Mouse (Mus musculus) erythroblast, embryonic 14.5 days (primary cell): Measurements from ENCODE around the gene Akr1b3.

Experiments
- GATA1 ChIP-seq: IDR thresholded peaks from 2 replicates; pipeline ENCODE4 v1.6.1; 2012; ENCODE audit warnings: low read length, inconsistent platforms, mixed read lengths
- TAL1 ChIP-seq: IDR thresholded peaks from 3 replicates; pipeline ENCODE4 v1.6.1; 2012; ENCODE audit warnings: low read length, inconsistent platforms, mixed read lengths

- TF ChIP-seq TAL1 (no peak), GATA1 (no peak)
Measured at GRCm38 (mm10) chr6:34270717-34271116, 46.6 kb downstream of the Akr1b3 start.
